Mouse (Mus musculus): ENCODE measurements at regions not wholly inside any gene's neighbourhood (a gene's known extent, or its start where the extent isn't known, plus 50 kb on each side); places are given as distances from the start of the nearest gene placed in this dataset.
A peak's percentile ranks its signal among the peaks of the same experiment; 100 is the strongest.

DNA sequence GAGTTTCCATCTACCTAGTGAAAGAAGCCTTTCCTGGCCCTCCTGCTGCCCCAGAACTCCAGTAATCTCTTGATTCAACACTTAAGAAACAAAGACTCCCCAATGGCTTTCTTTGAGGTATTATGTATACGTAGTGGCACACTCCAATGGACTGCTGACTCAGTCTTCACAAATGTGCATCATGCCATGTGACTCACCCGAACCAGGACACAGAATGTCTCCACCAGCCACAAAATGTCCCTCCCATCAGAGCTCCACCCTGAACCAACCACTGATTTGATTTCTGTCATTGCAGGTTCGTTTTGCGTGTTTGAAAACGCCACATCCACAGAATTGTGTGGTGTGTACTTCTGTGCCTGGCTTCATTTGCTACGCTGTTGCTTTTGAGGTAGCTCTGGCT, 75.8 kb upstream of the Maf start:
- H3K27me3 ChIP-seq (ENCODE audit: insufficient read depth, low read length) = no peaks in the 10 kb centered on the region
- WGBS = 90% methylated on average over 6 of the region's 6 CpGs
- no peaks in the 10 kb centered on the region for H3K9me3 ChIP-seq (replicated peaks; ENCODE audit: low read length)
- DNase-seq (ENCODE audit: low spot score) (no peak), ATAC-seq (replicated peaks; ENCODE audit: low FRiP score, low read depth) (no peak)
- no peak overlapping the region for H3K4me3 ChIP-seq (replicated peaks; ENCODE audit: low read depth, low read length)
- no peak overlapping the region for H3K4me2 ChIP-seq (ENCODE audit: low read length)
- no peak overlapping the region for H3K27ac ChIP-seq
- TF ChIP-seq CTCF (IDR thresholded peaks at IDR 0.05; ENCODE audit: low read depth) = no peak
- H3K36me3 ChIP-seq (ENCODE audit: insufficient read depth, low read length) = no peaks in the 10 kb centered on the region
- no peaks in the 10 kb centered on the region for H3K4me1 ChIP-seq (replicated peaks; ENCODE audit: insufficient read depth, low read length)
- no peak overlapping the region for H3K9ac ChIP-seq (ENCODE audit: low read depth, low read length)

DNA sequence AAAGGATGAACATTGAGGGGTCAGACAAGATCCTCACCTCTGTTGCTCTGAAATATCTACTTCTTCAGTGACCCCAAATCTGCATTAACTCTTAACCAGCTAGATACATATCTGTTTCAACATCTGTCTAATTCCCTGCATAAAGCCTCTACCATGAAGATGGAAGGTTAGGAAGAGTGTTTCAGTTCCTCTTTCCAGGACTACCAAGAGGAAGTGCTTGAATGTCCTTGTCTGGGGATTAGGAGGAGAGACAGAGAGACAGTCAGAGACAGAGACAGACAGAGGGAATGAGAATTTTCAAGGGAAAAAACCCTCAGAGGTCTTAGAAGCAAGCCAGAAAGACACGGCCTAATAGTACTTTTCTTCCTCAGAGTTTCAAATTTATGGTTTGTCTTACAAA, 70.8 kb upstream of the Maf start:
- Histone ChIP-seq H3K9ac (ENCODE audit: low read depth, low read length) (no peak overlapping the region), H3K36me3 (ENCODE audit: insufficient read depth, low read length) (no peaks in the 10 kb centered on the region), H3K4me2 (ENCODE audit: low read length) (no peak overlapping the region), H3K27me3 (ENCODE audit: insufficient read depth, low read length) (no peaks in the 10 kb centered on the region), H3K4me1 (replicated peaks; ENCODE audit: insufficient read depth, low read length) (no peaks in the 10 kb centered on the region), H3K9me3 (replicated peaks; ENCODE audit: low read length) (no peaks in the 10 kb centered on the region), H3K4me3 (replicated peaks; ENCODE audit: low read depth, low read length) (no peak overlapping the region), H3K27ac (no peak overlapping the region)
- TF ChIP-seq CTCF (IDR thresholded peaks at IDR 0.05; ENCODE audit: low read depth) = no peak
- ATAC-seq (replicated peaks; ENCODE audit: low FRiP score, low read depth) (no peak), DNase-seq (ENCODE audit: low spot score) (no peak)
- WGBS = 87% methylated on average over 1 of the region's 1 CpGs

DNA sequence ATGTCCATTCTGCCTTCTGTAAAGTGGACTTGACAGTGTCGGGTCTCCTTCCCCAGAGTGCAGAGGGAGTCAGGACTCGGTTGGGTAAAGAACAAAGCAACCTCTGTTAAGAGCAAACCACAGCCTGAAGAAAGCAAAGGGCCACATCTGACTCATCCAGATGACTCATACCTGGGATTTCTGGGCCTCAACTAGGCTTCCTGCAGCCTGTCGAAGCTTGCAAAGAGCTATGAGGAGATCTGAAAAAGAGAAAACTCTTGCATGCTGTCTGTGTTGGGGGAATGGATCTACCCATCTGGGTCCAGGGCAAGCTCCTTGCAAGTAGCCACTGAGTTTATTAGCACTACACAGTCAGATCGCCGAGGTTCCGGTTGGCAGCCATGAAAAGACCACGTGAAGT, 63.5 kb upstream of the Maf start:
- 79% methylated on average over 7 of the region's 7 CpGs for WGBS
- H3K4me3 ChIP-seq (replicated peaks; ENCODE audit: low read depth, low read length) = no peak overlapping the region
- DNase-seq (ENCODE audit: low spot score) = no peak

DNA sequence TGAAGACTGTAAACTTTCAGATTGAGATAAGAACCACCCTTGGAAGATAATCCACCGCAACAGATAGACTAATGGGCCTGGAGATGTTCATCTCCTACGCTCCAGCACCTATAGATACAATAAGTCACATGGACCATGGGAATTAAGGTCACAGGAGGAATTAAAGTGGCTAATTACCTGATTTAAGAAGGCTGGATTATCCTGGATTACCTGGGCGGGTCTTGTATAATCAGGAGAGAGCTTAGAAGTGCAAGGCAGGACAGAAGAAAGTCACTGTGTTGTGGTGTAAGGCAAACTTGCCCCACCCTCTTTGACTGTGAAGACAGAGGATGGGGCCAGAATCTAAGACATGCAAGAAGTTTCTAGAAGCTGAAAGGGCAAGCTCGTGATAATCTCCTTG, 61.0 kb upstream of the Maf start:
- no peaks in the 10 kb centered on the region for H3K27me3 ChIP-seq (ENCODE audit: insufficient read depth, low read length)
- H3K9me3 ChIP-seq (replicated peaks; ENCODE audit: low read length) = no peaks in the 10 kb centered on the region
- no peak overlapping the region for H3K27ac ChIP-seq
- TF ChIP-seq CTCF (IDR thresholded peaks at IDR 0.05; ENCODE audit: low read depth) = no peak
- no peaks in the 10 kb centered on the region for H3K36me3 ChIP-seq (ENCODE audit: insufficient read depth, low read length)
- no peak overlapping the region for H3K4me3 ChIP-seq (replicated peaks; ENCODE audit: low read depth, low read length)
- H3K9ac ChIP-seq (ENCODE audit: low read depth, low read length) = no peak overlapping the region
- H3K4me1 ChIP-seq (replicated peaks; ENCODE audit: insufficient read depth, low read length) = peaks cover 5% of the 10 kb centered on the region
- ATAC-seq (replicated peaks; ENCODE audit: low FRiP score, low read depth) = no peak
- 92% methylated on average over 4 of the region's 4 CpGs for WGBS
- H3K4me2 ChIP-seq (ENCODE audit: low read length) = no peak overlapping the region
- no peak for DNase-seq (ENCODE audit: low spot score)

More for the DNA sequence above, 63.5 kb upstream of the Maf start:
- no peak for ATAC-seq (replicated peaks; ENCODE audit: low FRiP score, low read depth)
- Histone ChIP-seq H3K27ac (no peak overlapping the region), H3K36me3 (ENCODE audit: insufficient read depth, low read length) (no peaks in the 10 kb centered on the region), H3K4me2 (ENCODE audit: low read length) (no peak overlapping the region), H3K27me3 (ENCODE audit: insufficient read depth, low read length) (no peaks in the 10 kb centered on the region), H3K9me3 (replicated peaks; ENCODE audit: low read length) (no peaks in the 10 kb centered on the region), H3K4me1 (replicated peaks; ENCODE audit: insufficient read depth, low read length) (peaks cover 5% of the 10 kb centered on the region), H3K9ac (ENCODE audit: low read depth, low read length) (no peak overlapping the region)
- TF ChIP-seq CTCF (IDR thresholded peaks at IDR 0.05; ENCODE audit: low read depth) = no peak

DNA sequence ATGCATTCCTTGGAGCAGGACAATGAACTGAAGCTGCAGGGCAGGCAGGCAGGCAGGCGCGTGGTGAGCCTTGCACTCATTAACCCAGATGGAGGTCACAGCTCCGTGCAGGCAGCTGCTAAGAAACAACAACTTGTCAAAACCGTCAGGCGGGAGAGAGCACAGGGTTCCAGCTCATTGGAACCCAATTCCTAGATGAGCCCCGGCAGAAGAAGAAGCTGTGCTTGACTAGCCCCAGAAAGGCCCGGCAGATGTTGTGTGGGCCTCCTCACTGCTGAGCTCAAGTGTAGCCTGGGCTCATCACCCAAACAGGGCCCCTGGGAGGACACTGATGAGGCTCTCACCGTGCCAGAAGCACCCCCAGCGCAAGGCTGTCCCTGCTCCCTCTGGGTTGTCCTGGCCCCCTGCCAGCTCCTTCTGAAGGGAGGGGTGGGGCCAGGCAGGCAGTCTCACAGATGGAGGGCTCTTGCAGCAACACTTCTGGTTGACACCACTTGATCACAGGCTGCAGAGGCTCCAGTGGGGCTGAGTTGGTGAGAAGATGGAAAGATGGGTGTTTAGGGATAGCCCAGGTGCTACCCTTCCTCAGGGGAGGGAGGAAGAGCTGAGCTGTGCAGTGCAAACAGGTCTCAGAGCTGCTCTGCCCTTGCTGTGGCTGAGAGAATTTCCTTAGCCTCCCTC, 58.8 kb upstream of the Maf start:
- Histone ChIP-seq H3K27me3 (ENCODE audit: insufficient read depth, low read length) (no peaks in the 10 kb centered on the region), H3K4me1 (replicated peaks; ENCODE audit: insufficient read depth, low read length) (peaks cover 5% of the 10 kb centered on the region), H3K4me3 (replicated peaks; ENCODE audit: low read depth, low read length) (no peak overlapping the region), H3K36me3 (ENCODE audit: insufficient read depth, low read length) (no peaks in the 10 kb centered on the region), H3K9ac (ENCODE audit: low read depth, low read length) (peak overlapping the region; percentile 19; the same call in 1 of the 2 replicates), H3K4me2 (ENCODE audit: low read length) (0 out of 2 replicates have a peak overlapping the region, but pooled peaks have one; percentile 11), H3K9me3 (replicated peaks; ENCODE audit: low read length) (no peaks in the 10 kb centered on the region), H3K27ac (peak overlapping the region; percentile 60)
- no peak for TF ChIP-seq CTCF (IDR thresholded peaks at IDR 0.05; ENCODE audit: low read depth)
- ATAC-seq (replicated peaks; ENCODE audit: low FRiP score, low read depth) (peak; percentile 93), DNase-seq (ENCODE audit: low spot score) (peak; percentile 65)
- WGBS = 8% methylated on average over 9 of the region's 9 CpGs

DNA sequence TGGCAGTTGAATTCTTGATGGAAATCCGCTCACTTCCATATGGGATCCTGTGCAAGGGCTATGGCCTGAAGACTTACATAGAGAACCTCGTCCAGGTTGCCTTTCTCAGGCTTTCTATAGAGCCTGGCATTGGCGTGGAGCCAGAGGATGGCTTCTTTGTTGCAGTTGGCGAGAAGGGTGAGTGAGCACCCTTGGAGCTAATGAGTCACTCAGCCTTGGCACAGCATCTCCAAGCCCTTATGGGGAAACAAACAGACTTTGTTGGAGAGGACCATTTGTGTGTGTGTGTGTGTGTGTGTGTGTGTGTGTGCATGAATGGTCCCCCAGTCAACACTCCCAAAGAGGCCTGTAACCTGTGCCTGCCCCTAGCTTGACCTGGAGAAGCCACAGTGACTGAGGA, 57.0 kb upstream of the Maf start:
- DNase-seq (ENCODE audit: low spot score) (no peak), ATAC-seq (replicated peaks; ENCODE audit: low FRiP score, low read depth) (no peak)
- Histone ChIP-seq H3K27ac (no peak overlapping the region), H3K4me2 (ENCODE audit: low read length) (no peak overlapping the region), H3K9me3 (replicated peaks; ENCODE audit: low read length) (no peaks in the 10 kb centered on the region), H3K4me1 (replicated peaks; ENCODE audit: insufficient read depth, low read length) (peaks cover 5% of the 10 kb centered on the region), H3K27me3 (ENCODE audit: insufficient read depth, low read length) (no peaks in the 10 kb centered on the region), H3K4me3 (replicated peaks; ENCODE audit: low read depth, low read length) (no peak overlapping the region), H3K36me3 (ENCODE audit: insufficient read depth, low read length) (no peaks in the 10 kb centered on the region), H3K9ac (ENCODE audit: low read depth, low read length) (no peak overlapping the region)
- 79% methylated on average over 4 of the region's 4 CpGs for WGBS
- no peak for TF ChIP-seq CTCF (IDR thresholded peaks at IDR 0.05; ENCODE audit: low read depth)

DNA sequence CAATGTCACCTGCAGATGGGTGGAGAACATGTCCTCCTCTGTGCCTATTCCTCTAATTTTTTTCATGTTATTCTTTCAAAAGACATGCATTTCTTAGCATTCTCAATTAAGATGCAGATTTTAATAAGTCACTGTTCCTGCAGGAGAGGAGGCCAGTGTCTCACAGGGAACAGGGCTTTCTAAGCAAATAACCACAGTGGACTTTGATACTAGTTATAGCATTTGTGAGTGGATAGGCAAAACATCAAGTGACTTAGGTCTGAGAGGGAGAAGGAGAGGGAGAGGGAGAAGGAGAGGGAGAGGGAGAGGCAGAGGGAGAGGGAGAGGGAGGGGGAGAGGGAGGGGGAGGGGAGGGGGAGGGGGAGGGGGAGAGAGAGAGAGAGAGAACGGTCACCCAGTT, 50.4 kb upstream of the Maf start:
- H3K9me3 ChIP-seq (replicated peaks; ENCODE audit: low read length) = no peaks in the 10 kb centered on the region
- peak; percentile 79 for ATAC-seq (replicated peaks; ENCODE audit: low FRiP score, low read depth)

More for the DNA sequence above, 50.4 kb upstream of the Maf start:
- H3K27ac ChIP-seq = peak overlapping the region; percentile 66; the same call in 1 of the 2 replicates
- H3K4me1 ChIP-seq (replicated peaks; ENCODE audit: insufficient read depth, low read length) = no peaks in the 10 kb centered on the region
- H3K36me3 ChIP-seq (ENCODE audit: insufficient read depth, low read length) = no peaks in the 10 kb centered on the region
- H3K4me3 ChIP-seq (replicated peaks; ENCODE audit: low read depth, low read length) = no peak overlapping the region
- no peaks in the 10 kb centered on the region for H3K27me3 ChIP-seq (ENCODE audit: insufficient read depth, low read length)
- peak; percentile 29 for DNase-seq (ENCODE audit: low spot score)
- H3K9ac ChIP-seq (ENCODE audit: low read depth, low read length) = no peak overlapping the region
- no peak overlapping the region for H3K4me2 ChIP-seq (ENCODE audit: low read length)
- TF ChIP-seq CTCF (IDR thresholded peaks at IDR 0.05; ENCODE audit: low read depth) = no peak
- 60% methylated on average over 1 of the region's 1 CpGs for WGBS
